Mouse (Mus musculus) erythroid progenitor cell, adult 5-6 weeks (primary cell): ENCODE results near the gene Dnm3. TPM values are rescaled to one million over a fixed set of nuclear protein-coding genes. Genes with fewer than 3 reads are reported as not detected.

Source experiments
- ATAC-seq: replicated peaks from 2 replicates; pipeline ENCODE4 v1.8.0; 2016; ENCODE audit warnings: moderate number of reproducible peaks, mild to moderate bottlenecking, moderate TSS enrichment, inconsistent platforms; ENCODE audit not compliant: poor library complexity, low FRiP score, severe bottlenecking
- total RNA-seq, 2 experiments: library from RNA; stranded (forward) in 1 of 2; stranded (reverse) in 1 of 2; fragments of 150-400 nt in 1 of 2; fragments of 186-747, 209-891 nt in 1 of 2; gene quantifications; 2 replicates each; pipeline versions ENCODE4 v1.2.3 to v1.2.4; 2015 to 2017; ENCODE audit warnings: low replicate concordance in 2 of 2

The Dnm3 gene
- total RNA-seq (2015; ENCODE audit: low replicate concordance) (not detected in 2 replicates), total RNA-seq (2017; ENCODE audit: low replicate concordance) (not detected in 2 replicates)

DNA sequence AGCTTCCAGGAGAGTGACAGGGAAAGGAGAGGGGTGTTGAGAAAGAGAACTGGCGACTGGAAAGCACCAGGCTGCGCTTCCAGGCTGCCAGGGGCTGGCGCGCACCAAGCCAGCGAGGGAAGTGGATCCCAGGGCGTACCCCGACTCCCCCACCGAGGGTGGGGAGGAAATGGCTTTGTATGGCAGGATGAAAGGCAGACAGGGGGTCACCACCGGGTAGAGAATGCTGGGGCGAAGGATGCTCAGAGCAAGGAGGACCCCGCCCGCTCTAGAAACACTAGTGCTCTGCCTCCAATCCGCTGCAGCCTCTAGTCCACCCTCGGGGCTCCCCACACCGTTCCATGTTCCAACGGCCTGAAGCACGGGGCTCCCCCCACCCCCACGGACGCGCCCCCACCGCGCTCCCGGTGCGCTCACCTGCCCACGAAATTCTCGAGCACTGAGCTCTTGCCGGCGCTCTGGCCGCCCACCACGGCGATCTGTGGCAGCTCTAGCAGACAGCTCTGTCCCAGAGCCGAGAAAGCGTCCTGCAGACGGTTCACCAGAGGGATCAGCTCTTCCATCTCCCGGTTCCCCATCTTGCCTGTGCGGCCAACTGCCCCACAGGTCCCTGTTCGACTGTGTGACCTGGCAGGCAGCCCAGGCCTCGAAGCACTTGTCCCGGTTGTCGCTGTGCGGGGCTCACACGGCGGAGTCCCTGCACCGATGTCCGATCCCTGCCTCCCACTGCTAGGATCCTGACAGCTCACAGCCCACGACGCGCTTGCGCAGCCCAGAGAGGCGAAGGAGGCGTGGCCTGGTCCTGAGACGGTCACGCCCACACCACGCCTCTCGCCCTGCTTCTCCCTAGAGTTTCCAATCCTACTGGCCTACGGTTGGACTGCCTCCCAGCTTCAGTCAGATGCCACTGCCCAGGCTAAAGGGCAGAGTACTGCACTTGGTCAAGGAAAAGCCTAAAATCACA lies at the start of gene Dnm3:
TSS of gene Dnm3 (minus strand) at position 789 of the 964 bp plus-strand sequence.
- peak; percentile 89 for ATAC-seq

DNA sequence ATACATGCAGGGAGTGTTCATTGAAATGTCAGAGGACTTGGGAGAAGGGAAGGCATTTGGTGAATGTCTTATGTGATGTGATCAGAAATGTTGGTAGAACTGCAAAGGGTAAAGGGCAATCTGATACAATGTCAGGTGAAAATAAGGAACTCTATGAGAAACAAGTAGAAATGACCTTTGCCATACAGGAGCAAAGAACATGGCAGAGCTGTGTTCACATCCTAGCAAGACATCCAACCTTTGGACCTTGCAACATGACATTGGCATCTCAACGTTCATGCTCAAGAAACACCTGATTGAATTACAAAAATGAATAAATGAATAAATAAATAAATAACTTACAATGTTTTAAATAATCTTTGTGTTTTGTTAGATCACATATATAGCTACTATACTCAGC lies 37.3 kb upstream of the Dnm3 start:
- no peak for ATAC-seq

DNA sequence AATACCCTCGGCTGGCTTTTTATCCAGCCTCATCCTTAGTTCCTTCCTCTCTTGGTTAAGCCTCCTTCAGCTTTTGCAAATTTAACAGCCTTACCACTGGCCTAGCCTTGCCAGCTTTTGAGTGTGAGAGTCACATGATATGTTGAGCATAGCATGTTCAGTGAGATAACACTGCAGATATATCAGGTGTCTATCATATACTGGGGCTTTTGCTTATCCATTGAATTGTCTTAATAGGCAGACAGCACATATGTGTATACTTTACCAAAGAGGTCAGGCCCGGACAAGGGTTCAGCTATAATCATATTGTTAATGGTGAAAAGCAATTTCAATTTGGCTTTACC lies 32.2 kb upstream of the Dnm3 start:
- 0 out of 2 replicates have a peak, but pooled peaks have one; percentile 32 for ATAC-seq

DNA sequence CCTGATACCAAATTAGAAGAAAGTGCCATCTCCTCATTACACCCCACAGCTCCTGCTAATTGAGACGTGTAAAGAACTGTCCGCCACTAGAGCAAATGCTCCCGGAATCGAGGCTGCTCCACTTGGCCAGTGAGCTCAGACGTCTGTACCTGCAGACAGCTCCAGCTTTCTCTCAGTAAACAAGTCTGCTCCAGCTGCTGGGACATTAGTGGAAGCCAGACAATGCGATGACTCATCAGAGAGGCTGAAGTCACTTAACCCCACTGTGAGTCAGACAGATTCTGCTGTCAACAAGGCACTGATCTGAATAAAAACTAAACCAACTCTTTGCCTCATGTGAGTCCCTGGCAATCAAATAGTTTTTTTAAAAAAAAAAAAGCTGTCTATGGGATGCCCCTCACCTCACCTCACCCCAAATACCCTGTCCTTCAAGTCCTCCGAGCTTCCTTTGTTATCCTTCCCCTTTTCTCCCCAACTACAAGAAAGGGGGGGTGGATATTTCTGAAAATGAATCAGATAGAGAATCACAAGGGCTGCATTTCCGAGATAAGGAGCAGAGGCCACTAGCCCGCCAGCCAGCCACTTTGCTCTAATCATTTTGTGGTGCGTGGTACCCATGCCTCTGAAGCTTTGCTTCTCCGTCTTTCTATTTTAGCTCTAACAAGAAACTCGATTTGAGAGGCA lies 31.6 kb upstream of the Dnm3 start:
- 0 out of 2 replicates have a peak, but pooled peaks have one; percentile 43 for ATAC-seq

DNA sequence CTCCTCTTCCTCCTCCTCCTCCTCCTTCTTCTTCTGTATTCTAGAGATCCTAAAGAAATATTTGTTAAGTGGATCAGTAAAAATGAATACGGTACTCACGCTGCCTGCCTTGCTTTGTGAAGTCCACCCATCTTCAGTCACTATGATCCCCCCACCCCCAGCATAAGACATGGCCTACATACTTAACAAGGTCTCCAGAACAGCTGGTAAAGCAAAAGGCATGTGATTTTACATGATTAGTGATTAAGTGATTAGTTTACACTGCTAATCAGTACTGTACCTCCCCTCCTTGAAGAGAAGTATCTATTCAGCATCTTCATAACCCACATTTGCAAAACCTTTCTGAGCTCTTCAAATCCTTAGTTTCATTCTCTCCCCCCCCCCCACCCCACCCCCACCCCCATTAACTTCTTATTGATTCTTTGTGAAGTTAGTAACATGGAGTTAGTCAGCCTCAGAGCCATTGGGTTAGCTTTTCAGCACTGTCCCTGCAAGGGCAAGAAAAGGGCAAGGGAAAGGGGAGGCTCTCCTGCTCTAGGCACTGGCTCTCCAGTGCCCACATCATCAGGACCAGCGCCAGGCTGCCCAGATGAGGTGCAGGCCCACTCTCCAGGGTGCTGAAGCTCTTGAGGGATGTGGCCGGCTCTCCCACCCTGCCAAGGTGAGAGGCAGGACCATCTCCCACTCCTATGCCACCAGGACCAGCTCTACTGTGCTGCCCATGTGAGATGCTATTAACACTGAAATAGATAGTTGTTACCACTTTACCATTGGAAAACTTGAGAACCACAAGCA lies 30.6 kb upstream of the Dnm3 start:
- ATAC-seq = no peak

DNA sequence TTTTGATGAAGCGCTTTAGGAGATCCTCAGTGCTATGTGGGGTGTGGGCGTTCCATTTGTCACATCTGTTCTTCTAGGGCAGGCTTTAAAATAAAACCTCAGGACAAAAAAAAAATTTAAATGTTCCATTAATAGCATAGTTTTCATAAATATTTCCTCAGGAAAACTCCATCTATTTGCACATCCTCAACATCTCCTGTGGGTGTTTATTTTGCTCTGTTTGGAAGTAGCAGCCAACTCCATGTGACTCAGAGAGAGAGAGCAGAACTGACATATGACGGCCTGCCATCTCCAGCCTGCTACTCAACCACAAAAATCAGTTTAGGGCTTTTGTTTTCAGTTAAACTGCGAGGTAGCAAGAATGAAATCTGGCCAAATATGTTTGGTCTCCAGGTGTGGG lies 28.7 kb upstream of the Dnm3 start:
- ATAC-seq = no peak

DNA sequence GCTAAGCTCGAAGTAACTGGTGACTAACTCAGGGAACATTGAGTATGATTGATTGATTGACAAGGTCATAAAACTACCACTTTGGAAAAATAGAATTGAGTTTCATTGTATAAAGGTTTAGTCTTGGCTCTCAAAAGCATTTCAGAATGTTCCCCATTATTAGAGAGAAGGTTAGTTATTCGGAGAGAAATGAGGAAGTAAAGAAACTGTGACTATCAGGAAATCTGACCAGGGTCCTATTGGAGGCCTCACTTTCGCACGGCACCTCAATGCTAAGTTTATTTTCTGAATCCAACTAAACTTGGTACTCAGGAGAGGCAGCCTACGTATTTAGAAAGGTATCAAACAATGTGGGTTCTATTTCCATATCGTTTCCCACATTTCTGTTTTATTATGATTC lies 27.8 kb upstream of the Dnm3 start:
- no peak for ATAC-seq

DNA sequence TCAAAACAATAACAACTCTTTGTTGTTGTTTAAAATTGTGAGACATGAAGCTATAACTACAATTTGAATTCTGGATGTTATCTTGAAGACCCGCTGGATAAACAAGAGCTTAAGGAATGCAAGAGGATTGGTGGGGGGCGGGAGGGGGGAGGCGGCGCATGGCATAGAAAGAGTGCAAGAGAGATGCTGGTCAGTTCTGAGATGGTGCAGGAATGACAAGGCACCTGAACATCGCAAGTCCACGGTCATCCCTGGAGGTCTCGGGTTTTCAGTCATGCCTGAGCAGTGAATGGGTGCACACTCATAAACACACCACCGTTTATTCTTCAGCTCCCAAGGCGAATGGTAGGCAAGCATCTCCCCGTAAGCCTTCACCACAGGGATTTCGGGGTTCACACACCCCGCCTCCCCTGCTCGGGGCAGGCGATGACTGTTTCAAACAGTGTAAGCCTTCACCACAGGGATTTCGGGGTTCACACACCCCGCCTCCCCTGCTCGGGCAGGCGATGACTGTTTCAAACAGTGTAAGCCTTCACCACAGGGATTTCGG lies 1.2 kb downstream of the Dnm3 start:
- ATAC-seq = no peak

DNA sequence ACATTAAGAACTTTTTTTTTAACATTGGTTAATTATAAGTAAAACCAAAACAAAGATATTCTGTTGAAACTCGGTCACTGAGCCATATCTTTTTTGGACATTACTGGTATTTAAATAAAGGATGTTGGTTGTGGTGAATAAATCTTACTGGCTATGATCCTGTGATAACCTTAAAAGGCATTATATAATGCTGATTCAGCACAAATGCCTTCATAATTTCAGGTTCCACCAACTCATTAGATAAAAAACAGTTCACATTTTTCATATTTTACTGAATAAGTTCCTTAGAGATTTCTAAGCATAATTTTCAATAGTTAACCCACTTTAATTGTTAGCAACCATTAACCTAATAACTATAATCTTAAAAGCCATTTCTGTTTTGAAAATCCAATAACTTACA lies 4.9 kb downstream of the Dnm3 start:
- ATAC-seq = no peak

DNA sequence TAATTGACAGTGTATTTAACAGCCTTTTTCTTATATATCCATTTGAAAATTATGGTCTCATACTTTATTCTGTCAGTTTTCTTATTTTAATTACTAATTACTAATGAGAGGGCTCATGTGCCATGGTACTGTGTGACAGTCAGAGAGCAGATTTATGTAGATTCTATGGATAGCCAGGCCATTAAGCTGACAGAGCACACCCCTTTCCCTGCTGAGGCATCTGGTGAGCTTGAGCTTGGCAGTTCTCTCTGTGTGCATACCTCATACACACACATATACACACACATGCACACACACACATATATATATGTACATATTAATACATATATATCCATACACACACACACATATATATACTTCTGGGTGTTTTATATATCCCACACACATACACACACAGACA lies 6.7 kb downstream of the Dnm3 start:
- no peak for ATAC-seq

DNA sequence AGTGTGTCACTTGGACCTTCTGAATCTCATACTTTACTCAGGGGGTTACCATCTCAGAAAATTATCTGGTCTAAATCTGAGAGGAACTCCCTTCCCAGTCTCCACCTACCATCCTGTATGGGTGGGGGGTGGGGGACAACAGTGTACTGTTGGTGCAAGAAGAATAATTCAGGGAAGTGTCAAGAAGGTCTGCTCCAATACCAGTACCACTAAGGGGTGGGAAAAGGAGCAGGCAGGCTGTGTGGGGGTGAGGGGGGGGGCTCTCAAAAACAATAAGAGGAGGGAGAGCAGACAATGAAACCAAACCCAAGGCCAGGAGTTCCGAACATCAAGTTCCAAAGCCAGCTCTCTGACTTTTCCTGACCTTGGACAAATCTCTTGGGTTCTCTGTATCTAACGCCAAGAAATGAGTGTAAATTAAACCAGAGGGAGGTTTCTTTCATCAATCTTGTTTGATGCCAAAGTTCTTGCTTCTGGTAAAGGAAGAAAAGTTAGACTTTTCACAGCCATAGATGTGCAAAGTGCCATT lies 8.0 kb downstream of the Dnm3 start:
- ATAC-seq = no peak

DNA sequence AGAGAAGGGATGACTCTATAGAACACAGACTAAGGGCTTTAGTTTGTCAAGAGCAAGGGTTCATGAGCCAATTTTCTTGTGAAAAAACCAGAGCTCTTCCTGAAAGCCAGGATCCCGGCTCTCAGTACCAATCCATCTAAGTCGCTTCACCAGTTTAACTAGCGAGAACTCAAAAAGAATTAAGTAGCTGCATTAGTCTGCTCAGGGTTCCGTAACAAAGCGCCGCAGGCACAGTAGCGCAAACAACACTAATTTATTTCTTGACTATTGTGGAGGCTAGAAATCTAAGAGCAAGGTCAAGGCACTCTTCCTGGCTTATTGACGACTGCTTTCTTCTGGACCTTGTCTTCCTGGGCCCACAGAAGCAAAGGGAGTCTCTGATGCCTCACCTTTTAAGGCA lies 14.2 kb downstream of the Dnm3 start:
- no peak for ATAC-seq

DNA sequence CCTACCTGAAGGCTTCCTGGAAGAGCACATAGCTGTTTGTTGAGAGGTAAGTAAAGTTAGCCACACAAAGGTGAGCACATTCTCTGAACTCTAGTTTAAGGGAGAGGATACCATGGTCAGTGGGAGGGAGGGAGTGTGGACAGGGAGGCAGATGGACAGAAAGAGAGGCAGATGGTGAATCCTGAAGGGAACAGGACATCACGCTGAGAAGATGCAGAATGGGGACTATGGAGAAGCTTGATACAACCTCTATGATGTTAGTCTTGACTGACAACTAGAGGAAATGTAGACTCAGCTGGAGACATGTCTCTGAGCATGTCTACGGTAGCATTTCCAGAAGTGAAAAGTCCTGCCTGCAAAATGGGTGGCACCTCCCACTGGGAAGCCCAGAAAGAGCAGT lies 19.1 kb downstream of the Dnm3 start:
- no peak for ATAC-seq

DNA sequence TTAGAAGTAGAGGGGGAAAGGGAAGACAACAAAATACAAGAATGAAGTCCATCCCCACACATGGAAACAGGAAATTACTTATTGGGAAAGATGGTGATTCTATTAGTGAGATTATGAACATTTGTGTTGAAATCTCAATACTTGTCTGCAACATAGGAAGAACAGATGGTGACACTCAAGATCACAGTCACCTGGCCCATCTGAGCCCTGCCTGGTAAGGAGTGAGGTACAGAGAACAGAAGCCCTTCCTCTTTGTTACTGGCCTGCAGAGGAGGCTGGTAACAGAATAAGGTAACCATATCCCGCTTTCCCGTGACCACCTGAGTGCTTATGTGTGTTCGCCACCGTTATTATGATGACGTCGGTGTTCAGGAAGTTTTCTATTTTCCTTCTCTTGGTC lies 21.0 kb downstream of the Dnm3 start:
- ATAC-seq = no peak

DNA sequence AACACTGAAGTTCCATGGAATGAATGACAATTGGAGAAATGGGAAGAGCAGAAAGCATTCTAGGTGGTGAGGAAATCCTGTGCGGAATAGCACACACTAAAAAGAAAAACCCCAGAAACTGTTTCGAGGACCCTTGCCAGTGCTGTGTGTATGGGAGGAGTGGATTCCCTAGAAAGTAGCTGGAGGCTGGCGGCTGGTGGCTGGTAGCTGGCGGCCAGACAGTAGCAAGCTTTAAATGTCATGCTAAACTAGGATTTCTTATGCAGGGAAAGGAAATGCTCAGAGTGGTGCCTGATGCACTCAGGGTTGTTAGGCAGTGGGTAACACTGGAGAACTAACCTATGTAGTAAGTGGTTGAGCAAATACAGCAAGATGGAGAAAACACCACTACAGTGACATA lies 21.4 kb downstream of the Dnm3 start:
- ATAC-seq = no peak

DNA sequence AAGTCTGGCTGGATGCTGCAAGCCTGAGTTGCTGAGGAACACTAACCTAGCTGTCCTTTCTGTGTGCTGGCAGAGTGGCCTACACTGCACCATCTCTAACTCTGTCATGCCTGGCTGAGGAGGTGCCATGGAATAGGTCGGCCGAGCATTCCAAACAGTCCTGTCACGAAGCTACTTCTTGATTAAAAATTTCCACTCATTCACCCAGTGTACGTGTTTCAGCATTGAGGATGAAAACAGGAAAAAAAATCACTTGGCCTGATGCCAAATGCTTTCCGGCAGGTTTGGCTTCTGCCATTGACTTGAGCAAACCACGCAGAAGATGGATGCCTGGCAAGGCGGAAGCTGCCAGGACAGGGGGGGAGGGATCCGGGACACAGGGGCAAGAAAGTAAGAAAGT lies 24.3 kb downstream of the Dnm3 start:
- no peak for ATAC-seq

DNA sequence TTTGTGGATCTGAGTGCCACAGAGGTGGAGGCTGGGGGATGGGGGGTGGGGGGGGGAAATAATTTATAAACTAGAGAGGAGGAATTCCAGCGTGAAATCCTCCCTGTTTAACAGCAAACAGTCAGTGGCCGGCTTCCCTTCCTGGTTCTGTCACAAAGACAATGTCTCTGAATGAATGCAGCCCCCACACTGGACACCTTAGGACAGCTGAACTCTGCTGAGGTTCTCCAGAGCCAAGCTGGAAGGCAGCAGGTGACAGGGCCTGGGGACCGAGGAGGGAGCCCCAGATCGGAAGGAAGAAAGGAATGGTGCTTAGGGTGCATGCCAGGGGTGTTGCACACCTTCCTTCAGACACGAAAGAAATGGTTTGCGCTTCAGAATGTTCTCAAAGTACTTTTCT lies 24.8 kb downstream of the Dnm3 start:
- ATAC-seq = no peak

DNA sequence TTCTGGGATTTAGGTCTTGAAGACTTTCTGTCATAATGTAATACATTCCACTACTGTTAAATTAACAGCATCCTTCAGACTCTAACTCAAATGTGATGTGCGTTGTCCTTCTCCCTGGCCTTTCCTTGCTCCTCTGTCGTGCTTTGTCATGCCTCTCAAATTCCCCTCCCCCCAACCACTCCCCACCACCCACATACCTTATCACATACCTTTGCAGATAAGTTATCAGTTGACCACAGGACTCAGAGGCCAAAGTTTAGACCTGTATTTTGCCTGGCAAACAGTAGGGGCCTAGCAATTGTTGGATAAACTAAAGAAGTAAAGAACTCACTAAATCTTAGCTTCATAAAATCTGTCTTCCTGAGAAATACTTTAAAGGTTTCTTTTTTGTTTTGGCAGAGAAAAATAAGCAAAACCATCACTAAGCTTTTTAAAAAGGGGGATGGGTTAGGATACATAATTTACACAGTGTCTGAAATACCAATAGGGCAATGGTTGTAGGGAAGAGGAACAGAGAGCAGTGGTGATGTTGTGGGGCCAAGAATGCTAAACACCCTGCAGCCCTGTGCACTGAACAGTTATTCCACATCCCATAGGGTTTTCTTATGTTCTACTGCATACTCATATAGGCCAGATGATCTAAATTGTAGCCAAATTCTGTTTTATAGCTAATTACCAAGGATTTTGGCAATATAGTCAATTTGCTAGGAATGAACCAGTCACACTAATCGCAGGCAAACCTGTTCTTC lies 28.5 kb downstream of the Dnm3 start:
- no peak for ATAC-seq

DNA sequence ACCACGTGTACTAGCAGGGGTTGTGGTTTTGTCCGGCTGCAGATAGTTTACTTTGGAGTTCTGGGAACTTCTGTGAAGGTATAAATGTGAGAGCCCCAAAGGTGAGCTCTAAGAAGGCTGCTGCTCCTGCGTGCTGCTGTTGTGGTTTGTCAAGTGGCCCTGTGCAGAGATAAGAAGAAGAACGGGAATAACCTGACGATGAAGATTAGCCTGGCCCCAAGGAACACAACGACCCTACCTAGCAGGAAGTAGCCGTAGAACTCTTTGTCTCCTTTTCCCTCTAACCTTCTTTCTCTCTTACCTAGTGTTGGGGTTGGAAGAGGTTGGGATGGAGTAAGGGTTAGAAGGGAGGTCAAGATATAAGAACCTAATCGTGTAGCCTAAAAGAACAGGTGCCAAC lies 33.0 kb downstream of the Dnm3 start:
- no peak for ATAC-seq
